Mouse (Mus musculus): ENCODE measurements around the gene Grb7.

GRCm38 (mm10) chr11:98488540-98489234, 42.5 kb downstream of the Grb7 start:
- TF ChIP-seq CTCF (IDR thresholded peaks at IDR 0.05; ENCODE audit: low read depth, low read length): no peak
- no peak for TF ChIP-seq TAL1 (conservative IDR thresholded peaks at IDR 0.05; ENCODE audit: low read depth, low read length)
- no peak for TF ChIP-seq GATA1 (IDR thresholded peaks at IDR 0.05; ENCODE audit: borderline replicate concordance, low read length)
- no peak for TF ChIP-seq POLR2AphosphoS5 (IDR thresholded peaks at IDR 0.05; ENCODE audit: insufficient replicate concordance, low read depth, low read length)
- TF ChIP-seq GATA2 (IDR thresholded peaks at IDR 0.05; ENCODE audit: borderline replicate concordance, low read depth, low read length): no peak
